Mouse (Mus musculus): ENCODE results near the gene Ncs1. TPM values are rescaled to one million over a fixed set of nuclear protein-coding genes. Genes with fewer than 3 reads are reported as not detected.

Ncs1 gene
- polyA plus RNA-seq, 1 experiment from 2014 or later, result 0.62 TPM

DNA sequence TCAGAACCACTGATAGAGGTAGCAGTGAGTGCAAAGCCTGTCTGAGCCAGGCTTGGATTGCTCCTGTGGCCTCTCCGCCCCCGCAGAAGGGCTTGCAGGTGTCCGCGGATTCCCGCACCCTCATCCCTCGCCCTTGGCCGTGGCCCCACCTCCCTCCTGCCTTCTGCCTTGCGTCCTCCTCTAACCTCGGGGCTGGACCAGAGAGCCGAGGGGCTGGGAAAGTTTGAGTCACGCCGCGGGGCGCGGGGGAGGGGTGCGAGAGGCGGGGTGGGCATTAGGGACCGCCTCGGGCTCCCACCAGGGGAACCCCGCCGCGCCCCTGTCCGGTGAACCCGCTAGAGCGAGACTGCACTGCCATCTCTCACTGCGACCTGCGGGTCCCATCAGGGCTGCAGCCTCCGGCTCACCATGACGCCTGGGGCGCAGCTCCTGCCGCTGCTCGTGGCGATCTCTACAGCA is 68.4 kb downstream of the Ncs1 start, which contains the start of gene Hmcn2:
TSS of gene Hmcn2 (plus strand) at position 409 of the 459 bp plus-strand sequence.
- no peak within 1 kb of the TSS for H3K27ac ChIP-seq (ENCODE audit: low read depth)
- no peak for ATAC-seq
- no peaks in the 10 kb centered on the region for H3K4me1 ChIP-seq (ENCODE audit: insufficient read depth)
- no peak within 1 kb of the TSS for H3K4me3 ChIP-seq (ENCODE audit: low read depth, low read length)
- H3K36me3 ChIP-seq (replicated peaks; ENCODE audit: insufficient read depth, low read length), result no peaks in the 10 kb centered on the region
- DNase-seq, result no peak
- 5% methylated on average over 25 of the region's 33 CpGs for WGBS (ENCODE audit: insufficient replicate concordance)
- H3K27me3 ChIP-seq (ENCODE audit: insufficient read depth, low read length), result peaks cover 59% of the 10 kb centered on the region
- no peak within 1 kb of the TSS for H3K4me2 ChIP-seq (ENCODE audit: low read depth, low read length)
- no peak within 1 kb of the TSS for H3K9ac ChIP-seq (replicated peaks)
- TF ChIP-seq EP300 (IDR thresholded peaks at IDR 0.05; ENCODE audit: low read depth) (no peak), CTCF (IDR thresholded peaks at IDR 0.05; ENCODE audit: low read depth) (no peak)
- H3K9me3 ChIP-seq (ENCODE audit: low read length), result no peaks in the 10 kb centered on the region

DNA sequence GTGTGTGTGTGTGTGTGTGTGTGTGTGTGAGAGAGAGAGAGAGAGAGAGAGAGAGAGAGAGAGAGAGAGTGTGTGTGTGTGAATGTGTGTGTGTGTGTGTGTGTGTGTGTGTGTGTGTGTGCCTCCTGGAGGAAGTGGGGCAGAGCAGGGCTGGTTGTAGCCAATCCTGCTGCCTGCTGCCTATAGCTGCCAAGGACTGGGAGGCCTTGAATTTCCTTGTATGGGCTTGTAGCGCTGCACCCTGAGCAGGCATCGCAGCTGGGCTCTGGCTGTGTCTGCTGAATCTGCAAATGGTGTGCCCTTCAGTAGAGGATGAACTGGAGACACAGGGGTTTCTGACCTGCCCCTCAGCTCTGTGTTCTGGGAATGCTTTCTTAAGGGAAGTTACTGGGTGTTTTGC is 72.5 kb downstream of the Ncs1 start:
- WGBS (ENCODE audit: insufficient replicate concordance), result 6% methylated on average over 2 of the region's 2 CpGs

DNA sequence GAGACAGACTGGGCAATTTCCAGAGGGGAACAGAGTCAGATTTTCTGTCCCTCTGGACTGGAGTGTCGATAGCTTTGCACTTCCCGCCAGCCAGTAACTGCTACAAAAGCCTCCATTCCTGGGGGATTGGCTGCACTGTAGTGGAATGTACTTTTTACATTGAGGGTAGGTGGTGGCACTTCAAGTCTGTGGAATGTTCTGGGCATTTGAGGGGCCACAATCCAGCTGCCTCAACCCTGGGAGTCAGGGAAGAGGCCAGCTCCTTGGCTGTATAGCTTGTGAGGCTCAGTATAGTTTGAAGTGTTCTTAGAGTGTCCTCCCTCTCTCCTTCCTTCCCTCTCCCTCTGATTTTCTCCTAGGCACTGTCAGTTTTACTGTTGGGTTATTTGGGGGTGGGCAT is 73.6 kb downstream of the Ncs1 start:
- Histone ChIP-seq H3K9ac (replicated peaks) (no peak overlapping the region), H3K4me1 (ENCODE audit: insufficient read depth) (no peaks in the 10 kb centered on the region), H3K9me3 (ENCODE audit: low read length) (no peaks in the 10 kb centered on the region), H3K27me3 (ENCODE audit: insufficient read depth, low read length) (peaks cover 40% of the 10 kb centered on the region), H3K36me3 (replicated peaks; ENCODE audit: insufficient read depth, low read length) (no peaks in the 10 kb centered on the region), H3K27ac (ENCODE audit: low read depth) (no peak overlapping the region), H3K4me2 (ENCODE audit: low read depth, low read length) (no peak overlapping the region), H3K4me3 (ENCODE audit: low read depth, low read length) (no peak overlapping the region)
- ATAC-seq (no peak), DNase-seq (no peak)
- WGBS (ENCODE audit: insufficient replicate concordance), result 56% methylated on average over 2 of the region's 2 CpGs
- TF ChIP-seq CTCF (IDR thresholded peaks at IDR 0.05; ENCODE audit: low read depth) (no peak), EP300 (IDR thresholded peaks at IDR 0.05; ENCODE audit: low read depth) (no peak)

More for the DNA sequence above, 72.5 kb downstream of the Ncs1 start:
- H3K27ac ChIP-seq (ENCODE audit: low read depth), result no peak overlapping the region
- H3K9ac ChIP-seq (replicated peaks), result no peak overlapping the region
- no peak for ATAC-seq
- H3K4me1 ChIP-seq (ENCODE audit: insufficient read depth), result no peaks in the 10 kb centered on the region
- TF ChIP-seq CTCF (IDR thresholded peaks at IDR 0.05; ENCODE audit: low read depth) (no peak), EP300 (IDR thresholded peaks at IDR 0.05; ENCODE audit: low read depth) (no peak)
- H3K4me2 ChIP-seq (ENCODE audit: low read depth, low read length), result no peak overlapping the region
- DNase-seq, result no peak
- H3K36me3 ChIP-seq (replicated peaks; ENCODE audit: insufficient read depth, low read length), result no peaks in the 10 kb centered on the region
- peaks cover 50% of the 10 kb centered on the region for H3K27me3 ChIP-seq (ENCODE audit: insufficient read depth, low read length)
- H3K9me3 ChIP-seq (ENCODE audit: low read length), result no peaks in the 10 kb centered on the region
- no peak overlapping the region for H3K4me3 ChIP-seq (ENCODE audit: low read depth, low read length)

DNA sequence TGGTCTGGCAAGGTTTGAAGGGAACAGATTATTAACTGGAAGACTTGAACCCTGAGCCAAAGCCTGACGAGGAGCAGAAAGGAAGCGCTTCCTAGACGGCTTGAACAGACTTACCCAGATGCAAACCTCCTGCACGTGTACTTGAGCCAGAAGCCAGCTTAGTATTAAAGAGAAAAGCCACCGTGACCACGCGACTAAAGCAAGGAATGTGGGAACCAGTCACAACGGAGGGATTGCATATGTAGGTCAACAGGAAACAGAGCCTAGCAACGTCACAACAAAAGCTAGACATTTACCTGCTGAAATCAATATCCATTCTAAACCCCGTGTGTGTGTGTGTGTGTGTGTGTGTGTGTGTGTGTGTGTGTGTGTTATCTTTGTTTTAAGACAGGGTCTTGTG is 81.6 kb downstream of the Ncs1 start:
- no peak for DNase-seq
- no peak overlapping the region for H3K4me3 ChIP-seq (ENCODE audit: low read depth, low read length)
- no peak overlapping the region for H3K4me2 ChIP-seq (ENCODE audit: low read depth, low read length)
- WGBS (ENCODE audit: insufficient replicate concordance), result 46% methylated on average over 10 of the region's 10 CpGs
- ATAC-seq, result no peak
- no peaks in the 10 kb centered on the region for H3K9me3 ChIP-seq (ENCODE audit: low read length)
- H3K9ac ChIP-seq (replicated peaks), result no peak overlapping the region
- H3K27me3 ChIP-seq (ENCODE audit: insufficient read depth, low read length), result 0 out of 2 replicates have a peak, but pooled peaks cover 3% of the 10 kb centered on the region
- TF ChIP-seq CTCF (IDR thresholded peaks at IDR 0.05; ENCODE audit: low read depth) (no peak), EP300 (IDR thresholded peaks at IDR 0.05; ENCODE audit: low read depth) (no peak)
- no peaks in the 10 kb centered on the region for H3K4me1 ChIP-seq (ENCODE audit: insufficient read depth)
- H3K27ac ChIP-seq (ENCODE audit: low read depth), result no peak overlapping the region
- no peaks in the 10 kb centered on the region for H3K36me3 ChIP-seq (replicated peaks; ENCODE audit: insufficient read depth, low read length)

DNA sequence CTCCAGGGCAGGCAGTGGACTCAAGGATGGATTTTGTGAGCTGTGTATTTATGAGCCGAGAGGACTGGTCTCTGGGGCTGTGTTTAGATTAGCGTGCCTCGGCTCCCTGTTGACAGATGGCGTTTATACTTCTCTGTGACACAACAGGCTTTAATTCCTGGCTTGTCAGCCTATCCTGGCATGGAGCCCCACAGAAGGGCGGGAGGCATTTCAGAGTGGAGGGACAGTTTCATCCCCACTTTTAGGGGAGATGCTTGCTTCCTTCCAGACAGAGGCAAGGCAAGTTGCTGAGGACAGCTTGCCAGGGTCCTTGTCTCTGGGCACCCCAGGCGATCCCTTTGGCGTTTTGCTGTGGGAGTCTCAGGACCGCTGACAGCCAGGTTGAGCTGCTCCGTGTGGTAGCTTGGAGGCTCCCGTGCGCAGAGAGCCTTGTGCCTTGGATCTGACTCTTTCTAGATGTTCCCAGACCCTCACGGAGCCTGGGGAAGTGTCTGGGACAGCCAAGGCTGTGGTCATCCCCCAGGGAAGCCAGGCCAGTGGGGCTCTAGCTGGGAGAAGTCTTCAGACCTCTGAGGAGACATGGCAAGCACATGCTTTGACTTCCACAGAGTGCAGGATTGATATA is 92.2 kb downstream of the Ncs1 start:
- no peak for DNase-seq
- Histone ChIP-seq H3K9ac (replicated peaks) (no peak overlapping the region), H3K36me3 (replicated peaks; ENCODE audit: insufficient read depth, low read length) (no peaks in the 10 kb centered on the region), H3K27me3 (ENCODE audit: insufficient read depth, low read length) (0 out of 2 replicates have a peak, but pooled peaks cover 2% of the 10 kb centered on the region), H3K4me2 (ENCODE audit: low read depth, low read length) (no peak overlapping the region), H3K4me3 (ENCODE audit: low read depth, low read length) (no peak overlapping the region), H3K9me3 (ENCODE audit: low read length) (no peaks in the 10 kb centered on the region), H3K27ac (ENCODE audit: low read depth) (no peak overlapping the region), H3K4me1 (ENCODE audit: insufficient read depth) (no peaks in the 10 kb centered on the region)
- TF ChIP-seq EP300 (IDR thresholded peaks at IDR 0.05; ENCODE audit: low read depth) (no peak), CTCF (IDR thresholded peaks at IDR 0.05; ENCODE audit: low read depth) (no peak)
- WGBS (ENCODE audit: insufficient replicate concordance), result 39% methylated on average over 12 of the region's 12 CpGs
- ATAC-seq, result no peak

DNA sequence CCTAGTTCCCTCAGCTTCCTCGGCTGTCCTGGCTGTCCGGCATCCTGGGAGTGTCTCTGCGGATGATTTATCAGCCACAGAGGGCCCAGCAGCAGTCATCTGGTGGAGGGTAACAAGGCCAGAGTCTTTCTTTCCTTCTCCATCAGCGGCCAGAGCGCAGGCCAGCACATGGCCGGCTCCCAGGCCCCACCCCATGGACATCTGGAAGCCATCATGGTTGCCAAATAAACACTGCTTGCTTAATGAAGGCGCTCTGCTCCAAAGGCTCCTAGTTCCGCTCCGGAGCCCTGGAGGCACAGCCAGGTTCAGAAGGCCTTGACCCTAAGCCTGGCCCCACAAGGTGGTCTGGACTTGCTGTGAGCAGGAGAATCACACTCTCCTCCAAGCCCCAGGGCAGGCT is 94.2 kb downstream of the Ncs1 start:
- ATAC-seq (no peak), DNase-seq (no peak)
- H3K27ac ChIP-seq (ENCODE audit: low read depth), result no peak overlapping the region
- H3K4me2 ChIP-seq (ENCODE audit: low read depth, low read length), result no peak overlapping the region
- H3K4me1 ChIP-seq (ENCODE audit: insufficient read depth), result no peaks in the 10 kb centered on the region
- H3K4me3 ChIP-seq (ENCODE audit: low read depth, low read length), result no peak overlapping the region
- 52% methylated on average over 9 of the region's 9 CpGs for WGBS (ENCODE audit: insufficient replicate concordance)
- 0 out of 2 replicates have a peak, but pooled peaks cover 2% of the 10 kb centered on the region for H3K27me3 ChIP-seq (ENCODE audit: insufficient read depth, low read length)
- H3K9me3 ChIP-seq (ENCODE audit: low read length), result no peaks in the 10 kb centered on the region
- no peaks in the 10 kb centered on the region for H3K36me3 ChIP-seq (replicated peaks; ENCODE audit: insufficient read depth, low read length)
- TF ChIP-seq CTCF (IDR thresholded peaks at IDR 0.05; ENCODE audit: low read depth) (no peak), EP300 (IDR thresholded peaks at IDR 0.05; ENCODE audit: low read depth) (no peak)
- no peak overlapping the region for H3K9ac ChIP-seq (replicated peaks)

Measured in liver, postnatal 0 days (tissue).